Mouse (Mus musculus) liver, adult 2 months (tissue): ENCODE results near the gene Cps1.

ENCODE experiments used
- CTCF ChIP-seq: fragments of 200-500 bp; IDR thresholded peaks from 2 replicates; pipeline ENCODE4 v1.5.1; 2011; ENCODE audit warnings: low read depth, low read length, control low read depth
- POLR2A ChIP-seq: fragments of 200-500 bp; IDR thresholded peaks from 2 replicates; pipeline ENCODE4 v1.6.1; 2011; ENCODE audit warnings: low read length, control low read depth; ENCODE audit not compliant: insufficient read depth; ENCODE audit errors: extremely low read depth

DNA sequence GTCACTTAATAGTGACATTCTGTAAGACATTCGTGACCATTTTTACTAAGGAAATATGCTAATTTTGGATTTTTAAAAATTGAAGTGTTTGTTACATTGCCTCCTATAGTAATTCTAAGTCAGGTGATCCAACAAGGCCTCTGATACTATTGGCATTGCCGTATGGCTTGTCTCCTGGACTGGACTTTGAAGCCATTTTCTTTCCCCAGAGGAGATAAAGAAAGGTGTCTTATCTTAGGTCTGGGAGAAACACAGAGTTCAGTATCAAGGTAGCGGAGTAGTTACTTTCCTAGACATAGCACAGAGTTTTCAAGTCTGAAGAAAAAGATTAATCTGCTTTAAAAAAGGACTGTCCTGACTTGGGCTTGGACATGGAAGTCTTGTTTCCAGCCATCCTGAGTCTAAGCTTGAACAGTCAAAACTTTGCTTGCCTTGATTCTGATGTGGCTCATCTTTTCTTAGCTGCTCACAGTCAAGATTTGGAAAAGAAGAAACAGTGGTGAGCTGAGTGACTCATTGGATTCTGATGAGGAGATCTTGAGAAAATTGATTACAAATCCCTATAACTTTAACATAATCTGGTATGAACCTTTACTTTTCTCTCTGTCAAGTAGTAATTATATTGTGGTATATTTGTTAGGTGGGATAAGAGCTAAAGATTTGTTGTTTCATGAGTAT, 11.1 kb upstream of the Cps1 start:
- no peak for TF ChIP-seq CTCF
- no peak for TF ChIP-seq POLR2A
